Mouse (Mus musculus) thymus, postnatal 10 days (tissue): Measurements from ENCODE around the gene Efemp2.

Source experiments
- DNase-seq, 2 experiments: peaks; one replicate each; pipeline ENCODE4 v3.0.0; 2021; ENCODE audit warnings: low spot score in 2 of 2

Efemp2 gene

GRCm38 (mm10) chr19:5496052-5496370 lies 22.3 kb downstream of the Efemp2 start:
- DNase-seq = no peak

- DNase-seq = no peak
Measured at GRCm38 (mm10) chr19:5500330-5500875, 26.6 kb downstream of the Efemp2 start.

GRCm38 (mm10) chr19:5503687-5504086 lies 29.9 kb downstream of the Efemp2 start, which contains the start of gene 1700020D05Rik:
1700020D05Rik (minus strand) TSS chr19:5503787.
- DNase-seq = no peak

DNA sequence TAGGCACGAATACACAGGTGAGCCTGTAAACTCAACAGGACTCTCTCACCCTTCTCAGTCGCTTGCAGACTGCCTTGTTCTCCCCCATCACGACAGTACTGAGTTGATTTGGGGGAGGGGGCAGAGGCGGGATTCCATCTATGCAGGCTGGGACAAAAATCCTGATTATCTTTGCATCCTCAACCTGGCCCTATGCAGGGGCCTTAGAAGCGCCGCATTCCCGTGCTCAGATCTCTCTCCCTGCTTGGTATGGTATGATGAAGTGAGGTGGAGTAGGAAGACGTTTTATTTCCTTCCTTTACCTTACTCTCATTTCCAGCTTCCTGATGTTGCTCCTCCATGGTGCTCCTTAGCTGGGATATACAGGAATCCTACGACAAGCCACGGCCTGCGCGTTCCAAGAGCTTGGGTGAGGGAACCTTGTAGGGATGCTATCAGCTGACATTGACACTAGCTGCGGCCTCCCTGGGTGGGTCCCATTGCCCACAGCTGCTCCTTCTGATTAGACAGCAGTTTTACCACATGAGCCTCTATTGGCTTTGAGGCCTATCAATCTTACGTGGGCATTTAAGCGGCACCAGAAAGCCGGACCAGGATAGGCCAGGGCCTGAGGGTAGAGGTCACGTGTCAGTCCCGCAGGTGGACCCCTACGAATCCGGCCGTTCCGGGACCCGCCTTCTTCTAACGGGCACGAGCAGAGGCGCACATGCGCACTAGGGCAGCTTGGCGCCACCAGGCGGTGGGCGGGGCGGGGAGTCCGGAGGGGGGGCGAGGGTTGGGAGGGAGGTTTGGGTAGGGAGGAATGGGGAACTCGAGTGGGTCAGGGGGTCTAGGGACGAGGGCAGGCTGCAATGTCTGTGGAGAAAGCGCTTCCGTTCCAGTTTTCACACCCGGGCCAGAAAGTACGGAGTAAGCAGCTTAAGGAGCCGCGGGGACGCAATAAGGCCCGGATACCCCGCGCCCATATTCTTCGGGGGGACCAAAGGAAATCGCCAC lies 36.6 kb downstream of the Efemp2 start, which contains the start of gene Snx32:
TSS of gene Snx32 (minus strand) at position 508 of the 996 bp plus-strand sequence.
- peak; percentile 96 to 97 for DNase-seq

DNA sequence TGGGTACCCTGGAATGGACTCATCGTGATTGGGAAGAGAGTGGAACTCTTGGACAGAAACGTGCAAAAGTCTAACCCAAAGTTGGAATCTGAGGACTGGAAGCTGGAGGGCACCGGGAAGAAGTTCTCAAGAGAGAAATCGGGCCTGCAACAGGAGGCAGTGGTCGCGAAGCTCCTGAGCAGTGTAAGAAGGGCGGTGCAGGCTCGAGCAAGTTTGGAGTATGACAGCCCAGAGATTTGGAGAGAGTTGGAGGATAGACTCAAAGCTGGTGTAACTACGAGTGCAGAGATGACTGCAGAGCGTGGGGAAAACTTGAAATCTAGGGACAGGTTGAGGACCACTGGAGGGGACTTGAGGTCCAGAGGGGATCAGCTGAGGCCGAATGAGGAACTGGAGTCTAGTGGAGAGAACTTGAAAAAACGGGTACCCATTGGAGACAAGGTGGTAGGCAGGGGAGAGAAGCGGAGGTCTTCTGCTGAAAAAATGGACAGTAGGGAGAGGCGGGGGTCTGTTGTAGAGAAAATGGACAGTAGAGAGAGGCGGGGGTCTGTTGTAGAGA lies 37.4 kb downstream of the Efemp2 start:
- DNase-seq = no peak

- DNase-seq = no peak
Measured at GRCm38 (mm10) chr19:5512091-5513004, 38.6 kb downstream of the Efemp2 start.

GRCm38 (mm10) chr19:5513005-5513349 lies 39.2 kb downstream of the Efemp2 start:
- no peak for DNase-seq

GRCm38 (mm10) chr19:5515840-5516777 lies 42.4 kb downstream of the Efemp2 start:
- no peak for DNase-seq

DNA sequence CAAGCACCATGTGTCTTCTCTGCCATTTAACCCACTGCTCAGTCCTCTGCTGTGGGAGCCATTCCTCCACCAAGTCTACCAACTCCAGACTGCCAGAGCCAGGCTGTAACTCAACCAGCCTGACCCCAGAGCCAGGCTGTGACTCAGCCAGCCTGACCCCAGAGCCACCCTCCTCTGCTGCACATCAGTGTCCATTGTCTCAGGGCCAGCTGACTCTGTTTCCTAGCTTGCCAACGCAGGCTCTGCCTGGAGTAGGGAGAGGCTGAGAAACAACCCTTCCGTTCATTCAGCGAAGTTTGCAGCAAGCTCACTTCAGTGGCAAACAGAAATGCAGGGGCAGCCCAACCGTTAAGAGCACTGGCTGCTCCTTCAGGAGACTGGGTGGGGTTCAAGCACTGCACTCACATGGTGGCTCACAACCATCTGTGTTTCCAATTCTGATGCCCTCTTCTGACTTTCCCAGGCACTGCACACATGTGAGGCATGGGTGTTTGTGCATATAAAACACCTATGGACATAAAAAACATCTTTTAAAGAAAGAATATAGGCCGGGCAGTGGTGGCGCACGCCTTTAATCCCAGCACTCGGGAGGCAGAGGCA lies 43.3 kb downstream of the Efemp2 start:
- DNase-seq = no peak

DNA sequence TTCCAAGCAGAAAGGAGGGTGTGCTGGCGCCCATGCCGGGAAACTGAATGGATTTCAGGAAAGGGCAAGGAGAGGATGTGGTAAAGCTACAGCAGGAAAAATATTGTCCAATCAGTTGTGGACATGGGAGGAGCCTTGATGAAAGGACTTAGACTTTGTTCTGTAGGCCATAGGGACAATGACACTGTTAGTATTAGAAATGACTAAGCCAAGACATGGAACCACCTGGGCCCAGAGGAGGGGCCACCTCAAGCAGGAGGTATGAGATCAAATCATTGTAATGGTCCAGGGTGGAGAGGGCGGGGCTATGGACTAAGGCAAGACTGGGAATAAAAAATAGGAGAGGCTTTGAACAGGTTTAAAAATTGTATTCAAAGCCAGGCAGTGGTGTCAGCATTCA lies 45.0 kb downstream of the Efemp2 start:
- no peak for DNase-seq

DNA sequence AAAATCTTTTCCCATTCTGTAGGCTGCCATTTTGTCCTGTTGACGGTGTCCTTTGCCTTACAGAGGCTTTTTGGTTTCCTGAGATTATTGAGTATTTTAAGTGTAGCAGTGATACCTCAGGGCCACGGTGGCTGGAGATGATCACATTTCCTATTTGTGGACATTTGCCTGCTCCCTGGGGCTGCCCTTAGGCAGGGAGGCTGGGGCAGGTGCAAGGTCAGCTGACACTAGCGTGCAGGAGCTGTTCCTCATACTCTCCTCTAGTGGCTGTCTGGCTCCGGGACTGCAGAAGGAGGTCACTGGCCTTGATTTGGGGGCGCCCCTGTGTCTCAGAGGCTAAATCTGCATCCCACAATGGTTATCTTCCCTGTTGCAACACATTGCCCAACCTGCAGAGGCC lies 51.5 kb downstream of the Efemp2 start:
- no peak for DNase-seq

DNA sequence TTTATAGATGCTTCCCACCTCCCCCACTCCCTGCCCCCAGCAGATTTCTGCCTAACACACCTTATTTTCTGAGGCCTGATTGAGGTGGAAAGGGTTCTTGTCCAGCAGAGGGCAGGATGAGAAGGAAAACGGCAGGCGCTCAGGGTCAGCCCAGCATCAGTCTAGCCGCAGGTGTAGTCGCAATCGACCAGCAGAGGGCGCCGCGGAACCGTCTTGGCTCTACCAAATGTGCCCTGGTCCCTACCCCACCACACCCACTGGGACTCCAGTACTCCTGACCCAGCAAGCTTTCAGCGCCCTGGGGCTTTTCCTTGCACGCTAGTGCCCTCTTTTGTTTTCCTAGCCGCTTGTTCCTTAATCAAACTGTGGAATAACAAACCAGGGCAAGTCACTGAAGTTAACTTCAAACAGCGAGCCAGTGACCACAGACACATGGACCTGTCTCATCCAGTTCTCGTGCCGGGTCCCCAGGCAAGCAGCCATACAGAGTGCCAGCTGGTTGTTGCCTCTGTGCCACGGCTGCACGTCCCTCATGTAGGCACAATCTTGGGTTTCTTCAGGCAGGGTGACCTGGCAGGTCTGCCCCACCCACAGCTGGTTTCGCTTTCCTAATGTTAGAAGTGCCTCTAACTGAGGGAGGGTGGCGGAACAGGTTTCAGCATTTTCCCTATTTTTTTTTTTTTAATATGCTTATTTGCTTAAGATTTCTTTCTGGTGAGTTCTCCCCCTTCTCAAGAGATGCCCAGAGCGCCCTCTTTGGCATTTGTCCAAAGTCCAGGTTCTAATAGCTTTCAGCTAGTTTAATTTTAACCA lies 55.8 kb downstream of the Efemp2 start:
- peak; percentile 86 to 98 for DNase-seq

DNA sequence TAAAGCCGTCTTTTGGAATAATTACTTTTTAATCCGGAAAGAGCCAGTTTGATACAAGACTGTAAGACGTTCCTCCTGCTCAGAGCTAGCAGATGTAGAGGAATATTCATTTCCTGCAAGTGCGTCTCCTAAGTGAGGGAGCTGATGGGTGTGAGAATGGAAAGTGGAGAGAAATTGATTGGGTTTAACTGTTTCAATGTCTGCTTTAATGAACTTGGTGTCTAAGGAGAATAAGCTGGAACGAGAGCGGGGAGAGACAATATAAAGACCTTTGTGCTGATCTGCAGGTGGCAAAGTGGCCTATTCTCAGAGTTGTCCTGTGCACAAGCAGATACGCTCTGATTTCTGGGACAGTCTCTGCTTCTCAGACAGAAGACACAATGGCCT lies 56.4 kb downstream of the Efemp2 start:
- DNase-seq = no peak
